Mouse (Mus musculus): ENCODE results near the gene Rundc3b.

- TF ChIP-seq POLR2A (IDR thresholded peaks at IDR 0.05; ENCODE audit: insufficient read depth, low read depth, low read length), result no peak
- TF ChIP-seq CTCF (IDR thresholded peaks at IDR 0.05), result no peak
- TF ChIP-seq EP300 (IDR thresholded peaks at IDR 0.05; ENCODE audit: insufficient read depth, low read depth, low read length), result no peak
Observed at GRCm38 (mm10) chr5:8519006-8519405, 103.7 kb downstream of the Rundc3b start.

All from heart, adult 2 months (tissue).